Mouse (Mus musculus) MEL (cell line): ENCODE results near the gene Txnip. TPM values are rescaled to one million over a fixed set of nuclear protein-coding genes. Genes with fewer than 3 reads are reported as not detected.

Experiments
- DNase-seq: peaks from one replicate; pipeline ENCODE4 v3.0.0; 2011; ENCODE audit warnings: low read depth, low spot score
- H3K27ac ChIP-seq: 2 replicates; pipeline ENCODE4 v1.5.1; 2012; ENCODE audit warnings: low read depth, mild to moderate bottlenecking, control low read depth, low read length, moderate library complexity; ENCODE audit not compliant: control insufficient read depth
- H3K27me3 ChIP-seq, 2 experiments: fragments of 150-350 bp in 1 of 2; sonication (generic) in 1 of 2; 2 replicates each; pipeline ENCODE4 v1.6.1; 2012; ENCODE audit warnings: low read length in 2 of 2, mild to moderate bottlenecking in 2 of 2, improper control_type of control experiment in 1 of 2, moderate library complexity in 1 of 2; ENCODE audit not compliant: insufficient read depth in 2 of 2, control insufficient read depth in 1 of 2
- H3K36me3 ChIP-seq, 2 experiments: 2 replicates each; pipeline ENCODE4 v1.6.1; 2012 to 2014; ENCODE audit warnings: low read length in 2 of 2, improper control_type of control experiment in 1 of 2, inconsistent platforms in 1 of 2, mild to moderate bottlenecking in 1 of 2; ENCODE audit not compliant: insufficient read depth in 2 of 2, control insufficient read depth in 1 of 2
- H3K4me1 ChIP-seq, 2 experiments: fragments of 150-350 bp in 1 of 2; sonication (generic) in 1 of 2; 2 replicates each; pipeline ENCODE4 v1.6.1; 2012; ENCODE audit warnings: low read length in 2 of 2, improper control_type of control experiment in 1 of 2, mild to moderate bottlenecking in 1 of 2; ENCODE audit not compliant: insufficient read depth in 2 of 2, control insufficient read depth in 1 of 2
- H3K4me3 ChIP-seq, 2 experiments: fragments of 150-350 bp in 1 of 2; sonication (generic) in 1 of 2; 2 replicates each; pipeline ENCODE4 v1.5.1; 2012; ENCODE audit warnings: low read depth in 2 of 2, low read length in 2 of 2, mild to moderate bottlenecking in 2 of 2, moderate library complexity in 2 of 2, control low read depth in 1 of 2, improper control_type of control experiment in 1 of 2; ENCODE audit not compliant: control insufficient read depth in 1 of 2, insufficient read depth in 1 of 2
- H3K79me2 ChIP-seq: 2 replicates; pipeline ENCODE4 v1.6.1; 2012; ENCODE audit warnings: mild to moderate bottlenecking, low read length, moderate library complexity; ENCODE audit not compliant: control insufficient read depth, poor library complexity, insufficient read depth
- H3K9ac ChIP-seq: 2 replicates; pipeline ENCODE4 v1.6.1; 2012; ENCODE audit warnings: low read depth, mild to moderate bottlenecking, control low read depth, low read length, moderate library complexity; ENCODE audit not compliant: control insufficient read depth, poor library complexity, severe bottlenecking
- H3K9me3 ChIP-seq: fragments of 150-350 bp; sonication (generic); replicated peaks from 2 replicates; pipeline ENCODE4 v1.6.1; 2012; ENCODE audit warnings: mild to moderate bottlenecking, low read length, improper control_type of control experiment, moderate library complexity; ENCODE audit not compliant: insufficient read depth
- CHD2 ChIP-seq: IDR thresholded peaks from 2 replicates; pipeline ENCODE4 v1.6.1; 2011; ENCODE audit warnings: low read length, improper control_type of control experiment
- CTCF ChIP-seq, 3 experiments: IDR thresholded peaks in 2 of 3; conservative IDR thresholded peaks in 1 of 3; 2 replicates each; pipeline ENCODE4 v1.5.1; 2011 to 2012; ENCODE audit warnings: low read length in 3 of 3, low read depth in 2 of 3, mild to moderate bottlenecking in 2 of 3, improper control_type of control experiment in 1 of 3, inconsistent platforms in 1 of 3, mixed read lengths in 1 of 3, moderate library complexity in 1 of 3; ENCODE audit not compliant: control insufficient read depth in 1 of 3, insufficient read depth in 1 of 3, poor library complexity in 1 of 3, severe bottlenecking in 1 of 3
- ELF1 ChIP-seq: IDR thresholded peaks from 2 replicates; pipeline ENCODE4 v1.6.1; 2014; ENCODE audit warnings: low read depth, mild to moderate bottlenecking, inconsistent platforms, low read length, improper control_type of control experiment, moderate library complexity
- EP300 ChIP-seq, 2 experiments: IDR thresholded peaks; 2 replicates each; pipeline ENCODE4 v1.6.1; 2011; ENCODE audit warnings: improper control_type of control experiment in 2 of 2, low read length in 2 of 2, low read depth in 1 of 2, mild to moderate bottlenecking in 1 of 2
- ETS1 ChIP-seq: IDR thresholded peaks from 2 replicates; pipeline ENCODE4 v1.6.1; 2012; ENCODE audit warnings: low read depth, mild to moderate bottlenecking, inconsistent platforms, low read length, improper control_type of control experiment, moderate library complexity
- GABPA ChIP-seq: IDR thresholded peaks from 2 replicates; pipeline ENCODE4 v1.6.1; 2012; ENCODE audit warnings: low read depth, mild to moderate bottlenecking, inconsistent platforms, low read length, improper control_type of control experiment, moderate library complexity
- GATA1 ChIP-seq: IDR thresholded peaks from 2 replicates; pipeline ENCODE4 v1.6.1; 2011; ENCODE audit warnings: low read depth, low read length, improper control_type of control experiment
- HCFC1 ChIP-seq: IDR thresholded peaks from 2 replicates; pipeline ENCODE4 v1.6.1; 2012; ENCODE audit warnings: low read depth, mild to moderate bottlenecking, inconsistent platforms, low read length, improper control_type of control experiment, moderate library complexity
- MXI1 ChIP-seq: IDR thresholded peaks from 2 replicates; pipeline ENCODE4 v1.6.1; 2011; ENCODE audit warnings: mild to moderate bottlenecking, low read depth, low read length, improper control_type of control experiment
- MYB ChIP-seq: IDR thresholded peaks from 2 replicates; pipeline ENCODE4 v1.6.1; 2011; ENCODE audit warnings: mild to moderate bottlenecking, low read depth, low read length, improper control_type of control experiment
- NELFE ChIP-seq: IDR thresholded peaks from 2 replicates; pipeline ENCODE4 v1.6.1; 2011; ENCODE audit warnings: low read depth, low read length, improper control_type of control experiment
- NRF1 ChIP-seq: IDR thresholded peaks from 2 replicates; pipeline ENCODE4 v1.6.1; 2014; ENCODE audit warnings: low read depth, mild to moderate bottlenecking, inconsistent platforms, low read length, improper control_type of control experiment, moderate library complexity; ENCODE audit not compliant: poor library complexity, insufficient read depth, severe bottlenecking
- POLR2A ChIP-seq, 2 experiments: IDR thresholded peaks; 2 replicates each; pipeline ENCODE4 v1.6.1; 2011 to 2012; ENCODE audit warnings: low read length in 2 of 2, mild to moderate bottlenecking in 2 of 2, control low read depth in 1 of 2, improper control_type of control experiment in 1 of 2, low read depth in 1 of 2, moderate library complexity in 1 of 2; ENCODE audit not compliant: control insufficient read depth in 1 of 2, insufficient read depth in 1 of 2, poor library complexity in 1 of 2
- RAD21 ChIP-seq: IDR thresholded peaks from 2 replicates; pipeline ENCODE4 v1.6.1; 2011; ENCODE audit warnings: mild to moderate bottlenecking, low read depth, low read length, improper control_type of control experiment
- SIN3A ChIP-seq: IDR thresholded peaks from 2 replicates; pipeline ENCODE4 v1.6.1; 2012; ENCODE audit warnings: low read length, improper control_type of control experiment, inconsistent platforms
- SMC3 ChIP-seq: IDR thresholded peaks from 2 replicates; pipeline ENCODE4 v1.6.1; 2011; ENCODE audit warnings: low read depth, low read length, improper control_type of control experiment
- TAL1 ChIP-seq: IDR thresholded peaks from 2 replicates; pipeline ENCODE4 v1.6.1; 2012; ENCODE audit warnings: mild to moderate bottlenecking, inconsistent platforms, low read length, moderate library complexity, mixed read lengths
- TBP ChIP-seq: IDR thresholded peaks from 2 replicates; pipeline ENCODE4 v1.8.0; 2011; ENCODE audit warnings: low read depth, low read length, improper control_type of control experiment
- TCF12 ChIP-seq: IDR thresholded peaks from 2 replicates; pipeline ENCODE4 v1.6.1; 2014; ENCODE audit warnings: low read depth, mild to moderate bottlenecking, inconsistent platforms, low read length, improper control_type of control experiment, moderate library complexity
- UBTF ChIP-seq: IDR thresholded peaks from 2 replicates; pipeline ENCODE4 v1.6.1; 2012; ENCODE audit warnings: low read depth, mild to moderate bottlenecking, inconsistent platforms, low read length, improper control_type of control experiment, moderate library complexity, borderline replicate concordance; ENCODE audit not compliant: insufficient read depth
- ZC3H11A ChIP-seq: IDR thresholded peaks from 2 replicates; pipeline ENCODE4 v1.6.1; 2012; ENCODE audit warnings: low read depth, mild to moderate bottlenecking, inconsistent platforms, low read length, improper control_type of control experiment
- ZNF384 ChIP-seq: IDR thresholded peaks from 2 replicates; pipeline ENCODE4 v1.6.1; 2012; ENCODE audit warnings: low read depth, mild to moderate bottlenecking, inconsistent platforms, low read length, improper control_type of control experiment
- polyA plus RNA-seq, 2 experiments: library from polyadenylated mRNA; stranded (reverse) in 1 of 2; unstranded in 1 of 2; fragments of >175 nt in 1 of 2; fragments of >200 nt in 1 of 2; gene quantifications; 2 replicates each; pipeline versions ENCODE4 v1.2.1 to v1.2.4; 2012; ENCODE audit warnings: low replicate concordance in 2 of 2, low read depth in 1 of 2; ENCODE audit not compliant: insufficient read length in 2 of 2, insufficient read depth in 1 of 2, missing spikeins in 1 of 2
- total RNA-seq: library from RNA; depleted of rRNA; stranded (reverse); fragments of 300-350 nt; gene quantifications from 2 replicates; pipeline ENCODE4 v1.2.3, GENCODE M21; 2012

Gene Txnip
- total and polyA plus RNA-seq, 3 experiments, result 183 to 1,680 (median 237) TPM

DNA sequence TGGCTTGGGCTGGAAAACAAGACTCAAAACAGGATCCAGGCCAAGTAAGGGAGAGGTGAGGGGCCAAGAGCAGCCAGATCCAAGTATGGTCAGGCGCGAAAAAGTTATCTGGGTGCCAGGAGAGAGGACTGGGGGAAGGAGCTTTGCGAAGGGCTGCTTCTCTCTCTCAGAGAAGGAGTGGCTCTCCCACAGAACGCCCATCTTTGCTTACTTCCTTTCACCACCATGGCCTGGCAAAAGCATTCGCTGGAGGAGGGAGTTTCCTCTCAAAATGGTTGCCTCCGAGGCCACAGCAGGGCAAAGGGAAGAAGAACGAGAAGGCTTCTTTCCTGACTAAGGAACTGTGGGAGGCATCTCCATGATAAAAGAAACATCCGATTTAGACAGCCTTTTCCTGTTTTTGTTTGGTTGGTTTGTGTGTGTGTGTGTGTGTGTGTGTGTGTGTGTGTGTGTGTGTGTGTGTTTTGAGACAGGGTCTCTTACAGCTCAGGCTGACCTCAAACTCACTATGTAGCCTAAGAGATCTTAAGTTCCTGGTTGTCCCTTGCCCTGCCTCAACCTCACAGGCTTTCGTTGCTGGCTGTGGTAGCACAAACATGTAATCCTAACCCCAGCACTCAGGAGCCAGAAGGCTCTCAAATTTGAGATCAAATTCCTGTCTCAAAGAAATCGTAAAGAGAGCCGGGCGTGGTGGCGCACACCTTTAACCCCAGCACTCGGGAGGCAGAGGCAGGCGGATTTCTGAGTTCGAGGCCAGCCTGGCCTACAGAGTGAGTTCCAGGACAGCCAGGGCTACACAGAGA, 14.3 kb downstream of the Txnip start:
- Histone ChIP-seq H3K79me2 (peaks cover 3% of the 10 kb centered on the region; the same call in 1 of the 2 replicates), H3K9ac (peak overlapping the region; percentile 47)

DNA sequence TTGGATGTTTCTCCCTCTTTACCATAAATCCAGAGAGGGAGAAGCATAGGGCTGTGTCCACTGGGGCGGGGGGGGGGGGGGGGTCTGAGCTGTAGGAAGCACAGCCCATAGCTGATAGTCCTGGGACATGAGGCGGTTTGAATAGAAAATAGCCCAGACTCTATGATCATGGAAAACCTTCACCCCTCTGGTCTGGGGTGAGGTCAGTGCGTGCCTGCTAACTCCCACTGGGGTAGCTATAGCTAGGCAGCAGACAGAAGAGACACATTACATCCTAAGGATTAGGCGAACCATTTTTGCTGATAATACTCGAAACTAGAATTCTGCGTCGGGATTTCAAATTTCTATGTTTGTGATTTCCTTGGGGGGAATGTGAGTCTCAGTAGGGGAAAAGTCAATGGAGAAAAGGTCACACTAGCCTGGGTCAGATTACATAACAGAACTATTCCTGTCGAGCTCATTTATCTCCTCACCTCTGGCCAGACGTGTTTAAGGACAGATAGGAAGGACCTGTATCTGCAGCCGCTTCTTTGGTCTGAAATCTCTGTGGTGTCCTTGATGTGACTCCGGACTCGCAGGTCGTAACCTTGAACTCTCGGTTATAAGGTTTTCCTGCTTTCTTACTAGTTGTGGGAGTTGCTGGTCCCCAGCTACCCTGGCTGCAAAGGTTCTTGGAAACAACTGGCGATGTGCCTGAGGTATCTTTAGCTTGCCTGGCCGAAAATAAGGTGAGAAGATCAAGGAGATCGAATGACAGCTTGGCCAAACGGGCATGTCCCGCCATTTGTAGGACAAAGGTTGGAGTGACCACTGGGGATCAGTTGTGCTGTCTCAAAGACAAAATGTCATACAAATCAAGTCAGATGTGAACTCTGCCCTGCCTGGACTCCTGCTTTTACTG, 16.1 kb downstream of the Txnip start:
- no peak for DNase-seq
- Histone ChIP-seq H3K9ac (no peak overlapping the region), H3K9me3 (no peaks in the 10 kb centered on the region), H3K4me3 (no peak overlapping the region), H3K36me3 (peaks cover 0 to 17% of the 10 kb centered on the region in 2 experiments; a peak in 2 of 4 replicates), H3K79me2 (peaks cover 3% of the 10 kb centered on the region; the same call in 1 of the 2 replicates), H3K4me1 (peaks cover 9 to 28% of the 10 kb centered on the region in 2 experiments), H3K27ac (no peak overlapping the region), H3K27me3 (no peaks in the 10 kb centered on the region)
- no peak for TF ChIP-seq SMC3
- TF ChIP-seq UBTF, result no peak
- no peak for TF ChIP-seq NRF1
- no peak for TF ChIP-seq HCFC1
- peak in 1 of 2 experiments; percentile 17; a peak in 1 of 4 replicates for TF ChIP-seq EP300 (IDR thresholded peaks at IDR 0.05; ENCODE audit: low read depth in 1 of 2, low read length in 2 of 2)
- TF ChIP-seq RAD21, result no peak
- TF ChIP-seq MYB, result no peak
- TF ChIP-seq ETS1, result no peak
- TF ChIP-seq GATA1, result no peak
- TF ChIP-seq TCF12, result no peak
- no peak for TF ChIP-seq TAL1
- TF ChIP-seq ELF1, result no peak
- TF ChIP-seq POLR2A (IDR thresholded peaks at IDR 0.05; ENCODE audit: control insufficient read depth in 1 of 2, insufficient read depth in 1 of 2, low read depth in 1 of 2, low read length in 2 of 2, poor library complexity in 1 of 2), result no peak
- TF ChIP-seq GABPA, result no peak
- TF ChIP-seq MXI1, result no peak
- TF ChIP-seq ZC3H11A, result 0 out of 2 replicates have a peak, but pooled peaks have one; percentile 2
- TF ChIP-seq CHD2, result no peak
- no peak for TF ChIP-seq CTCF (IDR thresholded peaks at IDR 0.05 in 2 of 3, conservative IDR thresholded peaks at IDR 0.05 in 1 of 3; ENCODE audit: control insufficient read depth in 1 of 3, insufficient read depth in 1 of 3, low read depth in 2 of 3, low read length in 3 of 3, poor library complexity in 1 of 3, severe bottlenecking in 1 of 3)

More for the DNA sequence above, 14.3 kb downstream of the Txnip start:
- H3K36me3 ChIP-seq, result peaks cover 0 to 13% of the 10 kb centered on the region in 2 experiments; a peak in 2 of 4 replicates
- H3K4me3 ChIP-seq, result peak overlapping the region; percentile 0 to 1; a peak in 3 of 4 replicates
- DNase-seq, result peak; percentile 68
- H3K27me3 ChIP-seq, result no peaks in the 10 kb centered on the region
- TF ChIP-seq ZNF384 (no peak), SIN3A (peak; percentile 43), POLR2A (IDR thresholded peaks at IDR 0.05; ENCODE audit: control insufficient read depth in 1 of 2, insufficient read depth in 1 of 2, low read depth in 1 of 2, low read length in 2 of 2, poor library complexity in 1 of 2) (0 out of 4 replicates have a peak, but pooled peaks of 1 of the 2 experiments have one; percentile 32), HCFC1 (peak; percentile 50; the same call in 1 of the 2 replicates), NELFE (peak; percentile 14; the same call in 1 of the 2 replicates), ELF1 (peak; percentile 37; the same call in 1 of the 2 replicates), TBP (0 out of 2 replicates have a peak, but pooled peaks have one; percentile 19), ETS1 (no peak; the same call in 1 of the 2 replicates)
- H3K27ac ChIP-seq, result peak overlapping the region; percentile 46
- H3K4me1 ChIP-seq, result peaks cover 9 to 24% of the 10 kb centered on the region in 2 experiments
- no peaks in the 10 kb centered on the region for H3K9me3 ChIP-seq
